Mouse (Mus musculus) gastrocnemius, adult 18-20 months (tissue): ENCODE results near the gene Frat2. TPM values are rescaled to one million over a fixed set of nuclear protein-coding genes. Genes with fewer than 3 reads are reported as not detected.
A peak's percentile ranks its signal among the peaks of the same experiment; 100 is the strongest.

Experiments
- DNase-seq: peaks from one replicate; pipeline ENCODE4 v3.0.0; 2021; ENCODE audit warnings: low spot score
- total RNA-seq, 2 experiments: library from RNA; stranded (reverse); gene quantifications; 2 replicates each; pipeline ENCODE4 v1.2.3; 2021

Gene Frat2
- total RNA-seq, 2 experiments from 2014 or later: 6.6 to 12.4 TPM

GRCm38 (mm10) chr19:41846366-41847090, 1.4 kb downstream of the Frat2 start:
- DNase-seq: peak; percentile 50

DNA sequence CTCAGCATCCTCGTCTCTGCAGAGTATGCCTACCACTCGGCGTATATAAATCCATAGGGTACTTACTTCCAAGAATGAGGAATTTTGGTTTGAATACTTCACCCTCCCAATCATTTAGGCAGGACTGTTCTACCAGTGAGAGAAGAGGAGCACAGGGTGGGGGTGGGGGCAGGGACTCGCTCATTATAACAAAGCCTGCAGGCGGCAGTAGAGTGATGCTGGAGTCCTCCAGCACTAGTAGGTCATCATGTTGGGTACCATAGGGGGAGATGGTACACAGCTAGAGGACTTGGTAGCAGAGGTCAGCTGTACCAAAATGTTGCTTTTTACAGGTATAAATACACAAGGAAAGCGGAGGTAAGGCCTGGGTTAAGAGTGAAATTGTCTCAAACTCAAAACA, 3.6 kb downstream of the Frat2 start:
- no peak for DNase-seq

DNA sequence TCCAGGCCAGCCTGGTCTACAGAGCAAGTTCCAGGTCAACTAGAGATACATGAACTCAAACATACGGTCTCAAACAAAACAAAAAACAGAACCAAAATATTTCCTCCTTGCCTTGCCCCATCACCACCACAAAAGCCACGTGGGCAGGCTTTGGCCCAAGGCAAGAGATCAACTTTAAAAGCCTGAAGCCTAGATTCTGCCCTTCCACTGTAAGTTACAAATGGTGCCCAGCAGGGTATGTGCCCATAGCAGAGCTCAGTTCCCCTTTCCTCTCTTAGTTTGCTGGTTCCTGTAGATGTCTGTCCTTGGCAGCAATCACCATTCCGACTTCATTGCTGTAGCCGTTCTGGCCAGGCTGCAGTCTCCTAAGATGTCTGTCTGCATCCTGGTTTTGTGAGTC, 5.2 kb downstream of the Frat2 start:
- DNase-seq: no peak

- no peak for DNase-seq
Observed at GRCm38 (mm10) chr19:41842196-41842595, 5.7 kb downstream of the Frat2 start.

- DNase-seq: peak; percentile 73
Observed at GRCm38 (mm10) chr19:41841105-41841750, 6.7 kb downstream of the Frat2 start.

GRCm38 (mm10) chr19:41839685-41840084, 8.2 kb downstream of the Frat2 start:
- DNase-seq: no peak

GRCm38 (mm10) chr19:41838808-41839207, 9.1 kb downstream of the Frat2 start:
- no peak for DNase-seq

DNA sequence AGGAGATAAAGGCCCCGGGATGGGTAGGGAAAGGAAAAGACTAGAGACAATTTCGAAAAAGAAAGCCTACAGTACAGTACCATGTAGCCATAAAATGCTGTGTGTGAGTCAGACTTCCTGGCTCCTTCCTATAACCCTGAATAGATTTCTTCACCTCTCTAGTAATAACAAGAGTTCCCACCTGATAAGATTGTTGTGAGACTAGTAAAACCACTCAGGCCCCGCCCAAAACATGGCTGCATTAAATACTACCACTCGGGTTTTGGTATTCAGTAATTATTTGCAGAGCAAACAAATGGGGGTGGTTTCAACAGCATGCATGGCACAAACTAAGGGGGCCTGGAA, 10.0 kb downstream of the Frat2 start:
- DNase-seq: no peak

DNA sequence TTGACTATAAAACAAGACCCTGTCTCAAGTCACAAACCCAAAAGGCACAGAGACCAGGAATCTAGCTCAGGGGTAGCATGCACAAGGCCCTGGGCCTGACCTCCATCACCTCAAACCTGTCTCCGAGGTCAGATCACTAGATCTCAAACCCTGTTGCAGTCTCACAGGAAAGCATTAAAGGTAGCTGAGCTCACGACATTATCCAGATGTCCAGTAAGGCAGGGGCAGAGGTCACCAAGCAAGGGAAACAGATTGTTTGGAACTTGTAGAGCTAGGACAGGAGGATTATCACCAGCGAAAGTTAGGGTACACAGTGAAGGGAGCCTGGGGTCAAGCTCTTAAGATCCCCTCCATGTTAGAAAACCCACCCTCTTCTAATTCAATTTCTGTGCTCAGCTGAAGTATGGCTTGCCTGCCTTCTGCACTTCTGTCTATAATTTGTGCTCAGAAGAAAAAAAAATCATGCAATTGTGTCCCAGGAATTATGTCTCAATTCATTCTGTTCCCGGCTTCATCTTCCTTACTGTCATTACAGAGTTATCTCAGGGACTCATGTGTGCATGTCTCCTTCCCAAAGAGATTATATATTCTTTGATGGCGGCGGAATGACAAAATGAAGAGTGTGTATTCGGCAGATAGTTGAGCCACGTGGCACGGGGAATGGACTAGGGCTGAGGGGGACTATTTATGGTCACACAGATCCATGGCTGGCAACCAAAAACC, 10.6 kb downstream of the Frat2 start:
- no peak for DNase-seq

DNA sequence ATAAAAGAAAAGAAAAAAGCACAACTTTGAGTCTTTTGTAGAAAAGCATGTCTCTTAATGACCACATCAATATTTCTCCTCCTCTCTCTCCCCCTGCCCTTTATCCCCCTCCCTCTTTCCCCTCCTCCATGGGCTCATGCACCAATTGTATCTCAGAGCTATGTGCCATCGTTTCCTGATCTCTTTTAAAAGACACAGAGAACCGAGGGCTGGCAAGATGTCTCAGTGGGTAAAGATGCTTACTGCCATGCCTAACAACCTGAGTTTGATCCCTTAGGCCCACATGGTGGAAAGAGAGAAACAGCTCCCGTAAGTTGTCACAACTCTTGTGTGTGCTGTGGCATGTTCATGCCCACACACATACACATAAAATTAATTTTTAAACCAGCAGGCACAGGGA, 11.2 kb downstream of the Frat2 start:
- no peak for DNase-seq

GRCm38 (mm10) chr19:41835816-41836215, 12.1 kb downstream of the Frat2 start:
- DNase-seq: no peak

GRCm38 (mm10) chr19:41835407-41835806, 12.5 kb downstream of the Frat2 start:
- DNase-seq: no peak

DNA sequence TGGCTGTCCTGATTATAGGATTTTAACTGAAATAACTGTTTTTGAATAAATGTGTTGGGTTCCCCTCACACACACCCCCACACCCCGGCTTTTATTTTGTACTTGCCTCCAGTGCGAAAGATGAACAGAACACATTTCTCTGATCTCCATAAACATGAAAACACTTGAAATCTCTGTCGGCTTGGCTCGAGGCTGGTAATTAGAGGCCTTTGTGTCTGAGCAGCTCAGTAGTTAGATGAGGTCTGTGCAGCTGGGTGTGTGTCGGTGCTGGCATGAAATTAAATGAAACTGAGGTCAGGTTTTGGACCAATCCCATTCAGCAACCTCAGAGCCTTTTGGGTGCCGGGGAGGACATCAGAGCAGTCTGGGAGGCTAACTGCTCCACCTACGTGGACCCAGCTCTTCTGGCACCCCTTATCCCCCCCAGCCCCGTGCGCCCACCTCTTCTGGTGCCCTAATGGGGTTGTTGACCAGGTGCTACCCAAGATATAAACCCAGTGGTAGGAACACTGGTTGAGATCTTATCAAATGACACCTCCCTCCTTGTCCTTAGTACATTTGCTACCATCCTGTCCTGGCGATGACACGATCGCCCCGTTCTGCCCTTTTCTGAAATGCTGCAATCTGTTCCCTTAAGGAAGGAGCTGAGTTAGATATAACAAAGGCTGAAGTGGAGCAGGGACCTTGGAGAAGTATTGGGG, 15.3 kb downstream of the Frat2 start:
- DNase-seq: no peak

- DNase-seq: no peak
Observed at GRCm38 (mm10) chr19:41831718-41832391, 16.1 kb downstream of the Frat2 start.

DNA sequence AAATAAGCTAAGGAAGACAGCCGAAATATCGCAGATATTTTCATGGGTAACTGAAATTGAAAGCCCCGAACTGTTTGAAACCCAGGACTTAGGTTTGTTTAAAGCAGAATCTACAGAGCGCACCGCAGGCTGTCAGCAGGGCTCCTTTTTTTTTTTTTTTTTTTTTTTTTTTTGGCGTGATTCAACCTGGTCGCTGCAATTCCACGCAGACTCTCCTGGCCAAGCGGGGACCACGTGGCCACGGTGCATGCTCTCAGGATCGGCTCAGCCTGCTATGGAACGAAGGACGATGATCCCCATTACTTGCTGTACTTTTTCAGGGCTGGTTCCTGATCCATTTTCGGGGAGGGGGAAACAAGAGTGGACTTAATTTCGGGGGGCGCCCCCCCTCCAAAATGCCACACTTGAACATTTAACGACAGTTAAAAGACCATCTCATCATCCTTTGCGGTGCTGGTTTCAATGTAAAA, 16.8 kb downstream of the Frat2 start:
- no peak for DNase-seq

GRCm38 (mm10) chr19:41830106-41831031, 17.6 kb downstream of the Frat2 start:
- DNase-seq: peak; percentile 64

- peak; percentile 79 for DNase-seq
Observed at GRCm38 (mm10) chr19:41829381-41830105, 18.4 kb downstream of the Frat2 start, which contains the start of gene Frat1. TSS of gene Frat1 (plus strand) at chr19:41829970.

- no peak for DNase-seq
Observed at GRCm38 (mm10) chr19:41828941-41829340, 19.0 kb downstream of the Frat2 start.

DNA sequence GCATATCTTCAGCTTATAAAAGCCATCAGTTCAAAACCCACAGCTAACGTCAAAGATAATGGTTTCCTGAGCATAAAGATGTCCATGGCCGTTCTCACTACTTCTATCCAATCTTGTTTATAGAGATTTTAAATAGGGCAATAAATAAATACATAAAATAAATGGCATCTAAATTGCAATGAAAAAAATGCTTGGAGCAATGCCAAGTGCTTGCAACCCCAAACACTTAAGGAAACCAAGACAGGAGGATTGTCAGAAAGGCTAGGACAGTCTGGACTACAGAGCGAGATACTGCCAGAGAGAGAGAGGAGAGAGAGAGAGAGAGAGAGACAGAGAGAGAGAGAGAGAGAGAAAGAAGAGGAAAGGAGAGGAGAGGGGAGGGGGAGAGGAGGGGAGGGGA, 21.4 kb downstream of the Frat2 start:
- DNase-seq: no peak
